Mouse (Mus musculus) CH12.LX (cell line): ENCODE data around the gene Calr. TPM values are rescaled to one million over a fixed set of nuclear protein-coding genes. Genes with fewer than 3 reads are reported as not detected.

Experiments used
- DNase-seq: peaks from one replicate; pipeline ENCODE4 v3.0.0-alpha.2; 2013; ENCODE audit errors: extremely low read depth
- H3K27ac ChIP-seq: 2 replicates; pipeline ENCODE4 v1.5.1; 2012; ENCODE audit warnings: low read depth, mild to moderate bottlenecking, control low read depth, moderate library complexity; ENCODE audit not compliant: insufficient read depth
- H3K27me3 ChIP-seq: replicated peaks from 2 replicates; pipeline ENCODE3; 2012; ENCODE audit warnings: inconsistent platforms
- H3K36me3 ChIP-seq, 2 experiments: replicated peaks in 1 of 2; 2 replicates each; pipeline versions ENCODE3 to v1.6.1; 2012; ENCODE audit warnings: inconsistent platforms in 1 of 2, low read length in 1 of 2, mild to moderate bottlenecking in 1 of 2, mixed read lengths in 1 of 2, moderate library complexity in 1 of 2; ENCODE audit not compliant: control insufficient read depth in 1 of 2, insufficient read depth in 1 of 2
- H3K4me1 ChIP-seq, 2 experiments: 2 replicates each; pipeline ENCODE4 v1.6.1; 2012; ENCODE audit warnings: inconsistent platforms in 1 of 2, moderate library complexity in 1 of 2; ENCODE audit not compliant: insufficient read depth in 2 of 2, control insufficient read depth in 1 of 2
- H3K4me2 ChIP-seq: 2 replicates; pipeline ENCODE4 v1.6.1; 2012; ENCODE audit warnings: low read depth, mild to moderate bottlenecking, control low read depth; ENCODE audit not compliant: poor library complexity, insufficient read depth, severe bottlenecking
- H3K4me3 ChIP-seq, 3 experiments: fragments of 150-350 bp in 1 of 3; sonication (generic) in 1 of 3; replicated peaks in 1 of 3; 2 replicates each; pipeline versions ENCODE3 to v1.5.1; 2011 to 2012; ENCODE audit warnings: low read depth in 2 of 3, low read length in 2 of 3, mild to moderate bottlenecking in 2 of 3, moderate library complexity in 2 of 3, control low read depth in 1 of 3, improper control_type of control experiment in 1 of 3, inconsistent platforms in 1 of 3, mixed read lengths in 1 of 3; ENCODE audit not compliant: poor library complexity in 1 of 3
- H3K79me2 ChIP-seq: replicated peaks from 2 replicates; pipeline ENCODE4 v1.6.1; 2012; ENCODE audit warnings: mild to moderate bottlenecking, moderate library complexity; ENCODE audit not compliant: control insufficient read depth, poor library complexity, insufficient read depth, severe bottlenecking; ENCODE audit errors: extremely low read depth
- H3K9ac ChIP-seq: 2 replicates; pipeline ENCODE4 v1.6.1; 2012; ENCODE audit warnings: low read depth, mild to moderate bottlenecking, control low read depth, moderate library complexity; ENCODE audit not compliant: insufficient read depth
- H3K9me3 ChIP-seq: replicated peaks from 2 replicates; pipeline ENCODE3; 2012; ENCODE audit warnings: low read length, inconsistent platforms, mixed read lengths
- CHD1 ChIP-seq: IDR thresholded peaks from 2 replicates; pipeline ENCODE4 v1.6.1; 2012; ENCODE audit warnings: low read depth, low read length, improper control_type of control experiment, inconsistent platforms
- ELF1 ChIP-seq: IDR thresholded peaks from 2 replicates; pipeline ENCODE4 v1.6.1; 2014; ENCODE audit warnings: low read depth, mild to moderate bottlenecking, inconsistent platforms, low read length, improper control_type of control experiment
- ETS1 ChIP-seq: conservative IDR thresholded peaks from 2 replicates; pipeline ENCODE4 v1.6.1; 2012; ENCODE audit warnings: low read depth, mild to moderate bottlenecking, inconsistent platforms, low read length, improper control_type of control experiment, moderate library complexity
- HCFC1 ChIP-seq: IDR thresholded peaks from 2 replicates; pipeline ENCODE4 v1.6.1; 2012; ENCODE audit warnings: low read depth, mild to moderate bottlenecking, inconsistent platforms, low read length, improper control_type of control experiment
- MAX ChIP-seq: IDR thresholded peaks from 2 replicates; pipeline ENCODE4 v1.6.1; 2011; ENCODE audit warnings: low read length, improper control_type of control experiment
- MEF2A ChIP-seq: IDR thresholded peaks from 2 replicates; pipeline ENCODE4 v1.6.1; 2014; ENCODE audit warnings: low read depth, mild to moderate bottlenecking, inconsistent platforms, low read length, improper control_type of control experiment, borderline replicate concordance
- NRF1 ChIP-seq: IDR thresholded peaks from 2 replicates; pipeline ENCODE4 v1.6.1; 2014; ENCODE audit warnings: low read depth, mild to moderate bottlenecking, inconsistent platforms, low read length, improper control_type of control experiment, moderate library complexity
- POLR2AphosphoS2 ChIP-seq: IDR thresholded peaks from 2 replicates; pipeline ENCODE4 v1.6.1; 2011; ENCODE audit warnings: low read depth, low read length, improper control_type of control experiment
- RAD21 ChIP-seq: IDR thresholded peaks from 2 replicates; pipeline ENCODE4 v1.6.1; 2011; ENCODE audit warnings: low read depth, mild to moderate bottlenecking, low read length, improper control_type of control experiment, moderate library complexity
- SMC3 ChIP-seq: IDR thresholded peaks from 2 replicates; pipeline ENCODE4 v1.6.1; 2011; ENCODE audit warnings: low read depth, low read length, improper control_type of control experiment
- TBP ChIP-seq: conservative IDR thresholded peaks from 2 replicates; pipeline ENCODE4 v1.6.1; 2011; ENCODE audit warnings: low read depth, low read length, improper control_type of control experiment
- UBTF ChIP-seq: IDR thresholded peaks from 2 replicates; pipeline ENCODE4 v1.6.1; 2012; ENCODE audit warnings: low read depth, mild to moderate bottlenecking, inconsistent platforms, low read length, improper control_type of control experiment, moderate library complexity
- ZKSCAN1 ChIP-seq: IDR thresholded peaks from 2 replicates; pipeline ENCODE4 v1.6.1; 2012; ENCODE audit warnings: low read depth, inconsistent platforms, low read length, improper control_type of control experiment, borderline replicate concordance
- ZMIZ1 ChIP-seq: IDR thresholded peaks from 2 replicates; pipeline ENCODE4 v1.6.1; 2012; ENCODE audit warnings: low read depth, mild to moderate bottlenecking, inconsistent platforms, low read length, improper control_type of control experiment
- dilution Hi-C: fragments of 300-500 bp; cut with MboI; formaldehyde crosslinking; loops from 2 replicates; pipeline ENCODE4 v1.14.3; 2020; ENCODE audit warnings: low sequenced_read_pairs; ENCODE audit not compliant: extremely low pct_unique_long_range_greater_than_20kb, extremely low pct_ligation_motif_present
- in situ Hi-C: fragments of 300-500 bp; cut with MboI; formaldehyde crosslinking; loops from 3 replicates; pipeline ENCODE4 v1.14.3; 2019; ENCODE audit warnings: low sequenced_read_pairs, low pct_ligation_motif_present, low pct_unique_long_range_greater_than_20kb, mixed read lengths
- polyA plus RNA-seq: library from polyadenylated mRNA; unstranded; fragments of >175 nt; gene quantifications from 2 replicates; pipeline ENCODE4 v1.2.1, GENCODE M21; 2012; ENCODE audit warnings: low read depth; ENCODE audit not compliant: insufficient read length
- total RNA-seq, 2 experiments: library from RNA; depleted of rRNA; stranded (reverse); fragments of 300-350 nt in 1 of 2; fragments of >200 nt in 1 of 2; gene quantifications; 2 replicates each; pipeline ENCODE4 v1.2.3; 2012 to 2014

Calr gene
- total and polyA plus RNA-seq, 3 experiments = 395 to 1,181 (median 627) TPM

DNA sequence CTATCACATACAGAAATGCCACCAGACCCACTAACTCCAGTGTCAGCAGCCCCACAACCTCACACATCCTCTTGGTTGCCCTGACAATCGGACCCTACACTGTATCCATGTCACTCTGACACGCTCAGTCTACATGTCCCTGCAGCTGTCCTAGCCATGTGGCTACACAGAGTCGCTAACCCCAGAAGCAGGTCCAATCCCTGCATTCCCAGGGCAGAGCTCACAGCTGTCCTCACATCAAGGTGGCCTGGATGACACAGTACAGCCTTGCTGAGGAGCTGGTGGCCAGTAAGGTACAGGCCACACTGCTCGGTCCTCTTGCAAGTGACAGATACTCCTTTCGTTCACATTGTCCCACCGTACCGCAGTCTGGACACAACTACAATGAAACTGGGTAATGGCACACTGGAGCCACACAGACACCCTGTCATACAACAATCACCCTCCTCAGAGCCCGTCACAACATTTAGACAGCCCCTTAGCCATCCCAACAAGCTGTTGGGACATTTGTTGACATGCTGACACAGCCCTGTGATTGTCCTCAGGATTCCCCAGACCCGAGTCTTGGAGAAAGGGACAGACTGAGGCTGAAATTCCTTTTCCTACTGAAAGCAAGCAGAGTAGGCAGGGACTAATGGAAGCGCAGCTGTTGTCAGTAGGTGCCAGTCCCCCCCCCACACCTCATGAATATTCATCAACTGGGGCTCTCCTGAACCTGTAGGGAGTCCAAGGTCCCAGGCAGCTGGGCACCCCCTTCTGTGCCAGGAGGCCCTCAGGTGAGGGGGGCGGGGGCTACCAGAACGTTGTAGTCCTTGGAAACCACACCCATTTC, 37.4 kb downstream of the Calr start:
- dilution Hi-C loops = no loop called here
- H3K27ac ChIP-seq = no peak overlapping the region
- peaks cover 57% of the 10 kb centered on the region for H3K27me3 ChIP-seq
- H3K36me3 ChIP-seq = no peaks in the 10 kb centered on the region
- no peaks in the 10 kb centered on the region for H3K79me2 ChIP-seq
- in situ Hi-C loops = loop anchor here (5.0 kb wide), 1 partner anchor 72 kb away; no protein-coding TSS in a partner anchor
- TF ChIP-seq TBP (no peak), ZKSCAN1 (no peak), ETS1 (no peak), SMC3 (no peak), UBTF (no peak)
- no peak for DNase-seq
- no peak overlapping the region for H3K9ac ChIP-seq
- H3K4me1 ChIP-seq = peaks cover 2 to 8% of the 10 kb centered on the region in 2 experiments; a peak in 2 of 4 replicates
- H3K4me2 ChIP-seq = no peak overlapping the region
- no peak overlapping the region for H3K4me3 ChIP-seq
- H3K9me3 ChIP-seq = peaks cover 9% of the 10 kb centered on the region

GRCm38 (mm10) chr8:84806031-84806430, 40.7 kb downstream of the Calr start:
- H3K36me3 ChIP-seq = no peaks in the 10 kb centered on the region
- peaks cover 9% of the 10 kb centered on the region for H3K9me3 ChIP-seq
- H3K9ac ChIP-seq = no peak overlapping the region
- H3K79me2 ChIP-seq = no peaks in the 10 kb centered on the region
- dilution Hi-C loops (no loop called here), in situ Hi-C loops (loop anchor here (5.0 kb wide), 1 partner anchor 69 kb away; no protein-coding TSS in a partner anchor)
- TF ChIP-seq MAX (no peak), CHD1 (no peak), ZKSCAN1 (no peak), POLR2AphosphoS2 (no peak), ELF1 (no peak), RAD21 (no peak), MEF2A (no peak), HCFC1 (no peak), ZMIZ1 (no peak), NRF1 (no peak)
- H3K4me3 ChIP-seq = no peak overlapping the region
- H3K27me3 ChIP-seq = peaks cover 69% of the 10 kb centered on the region
- no peak overlapping the region for H3K27ac ChIP-seq
- DNase-seq = no peak
- no peak overlapping the region for H3K4me2 ChIP-seq
- peaks cover 0 to 3% of the 10 kb centered on the region in 2 experiments; a peak in 2 of 4 replicates for H3K4me1 ChIP-seq
